Mouse (Mus musculus): Measurements from ENCODE around the gene Vsig1. TPM values are rescaled to one million over a fixed set of nuclear protein-coding genes. Genes with fewer than 3 reads are reported as not detected.

Vsig1 gene
- total and polyA plus RNA-seq, 2 experiments = not detected

GRCm38 (mm10) chrX:140985256-140985655, 77.8 kb downstream of the Vsig1 start:
- WGBS = 49% methylated on average over 2 of the region's 2 CpGs
- no peaks in the 10 kb centered on the region for H3K27me3 ChIP-seq (ENCODE audit: control insufficient read depth, insufficient read depth, low read length)

More at GRCm38 (mm10) chrX:140985256-140985655, 77.8 kb downstream of the Vsig1 start:
- H3K27ac ChIP-seq (replicated peaks; ENCODE audit: insufficient read depth, low read depth, low read length) = no peak overlapping the region
- H3K36me3 ChIP-seq (ENCODE audit: control insufficient read depth, insufficient read depth, low read length) = no peaks in the 10 kb centered on the region; the same call in 1 of the 2 replicates
- no peaks in the 10 kb centered on the region for H3K4me1 ChIP-seq (ENCODE audit: control insufficient read depth, insufficient read depth, low read length)
- no peak for TF ChIP-seq CTCF (IDR thresholded peaks at IDR 0.05; ENCODE audit: low read depth, low read length)
- no peak for TF ChIP-seq POLR2A (IDR thresholded peaks at IDR 0.05; ENCODE audit: extremely low read depth, insufficient read depth, low read length)
- no peaks in the 10 kb centered on the region for H3K79me2 ChIP-seq (ENCODE audit: control insufficient read depth, insufficient read depth, low read length)
- peak; percentile 16 for DNase-seq (ENCODE audit: extremely low read depth, low read depth, low spot score)
- H3K4me3 ChIP-seq (ENCODE audit: insufficient read depth, low read depth, low read length) = no peak overlapping the region
- no peak overlapping the region for H3K9ac ChIP-seq (ENCODE audit: low read depth, low read length)

Other genes with a start within 250 kb of the Vsig1 start
- gene Mid2, start 243.0 kb upstream of the Vsig1 start, total RNA-seq (2014; rRNA removed) = 3.8 and 3.9 TPM in 2 replicates
- gene Mid2, start 243.0 kb upstream of the Vsig1 start, polyA plus RNA-seq (2012; rRNA removed) = 1.8 and 2.2 TPM in 2 replicates
- gene Tex13b, start 94.2 kb upstream of the Vsig1 start, total RNA-seq (2014; rRNA removed) = 0.07 TPM in 1 of 2 replicates, not detected in the other
- not detected in 2 replicates for gene Tex13b, start 94.2 kb upstream of the Vsig1 start, polyA plus RNA-seq (2012; rRNA removed)
- gene Psmd10, start 49.1 kb downstream of the Vsig1 start, total RNA-seq (2014; rRNA removed) = 11.1 and 11.9 TPM in 2 replicates
- gene Psmd10, start 49.1 kb downstream of the Vsig1 start, polyA plus RNA-seq (2012; rRNA removed) = 2.7 and 4.2 TPM in 2 replicates
- 10.7 and 16.7 TPM in 2 replicates for gene Atg4a, start 49.3 kb downstream of the Vsig1 start, total RNA-seq (2014; rRNA removed)
- 2.4 and 2.5 TPM in 2 replicates for gene Atg4a, start 49.3 kb downstream of the Vsig1 start, polyA plus RNA-seq (2012; rRNA removed)

All from liver, adult 2 months (tissue).